Mouse (Mus musculus): ENCODE data around the gene Tbx1. TPM values are rescaled to one million over a fixed set of nuclear protein-coding genes. Genes with fewer than 3 reads are reported as not detected.

Gene Tbx1
- polyA plus RNA-seq, 1 experiment from 2014 or later: not detected

- ATAC-seq (no peak), DNase-seq (no peak)
- H3K4me1 ChIP-seq (ENCODE audit: insufficient read depth): peaks cover 19% of the 10 kb centered on the region
- H3K27me3 ChIP-seq (ENCODE audit: insufficient read depth, low read length): peaks cover 94% of the 10 kb centered on the region
- WGBS (ENCODE audit: insufficient replicate concordance): 40% methylated on average over 10 of the region's 10 CpGs
- H3K4me3 ChIP-seq (ENCODE audit: low read depth, low read length): no peak overlapping the region
- no peaks in the 10 kb centered on the region for H3K9me3 ChIP-seq (ENCODE audit: low read length)
- H3K36me3 ChIP-seq (replicated peaks; ENCODE audit: insufficient read depth, low read length): no peaks in the 10 kb centered on the region
- no peak overlapping the region for H3K27ac ChIP-seq (ENCODE audit: low read depth)
- no peak for TF ChIP-seq CTCF (IDR thresholded peaks at IDR 0.05; ENCODE audit: low read depth)
- TF ChIP-seq EP300 (IDR thresholded peaks at IDR 0.05; ENCODE audit: low read depth): no peak
- H3K4me2 ChIP-seq (ENCODE audit: low read depth, low read length): no peak overlapping the region
- H3K9ac ChIP-seq (replicated peaks): no peak overlapping the region
These were observed 6.7 kb downstream of the Tbx1 start for GRCm38 (mm10) chr16:18583673-18584357.

GRCm38 (mm10) chr16:18583169-18583568 is 7.3 kb downstream of the Tbx1 start:
- Histone ChIP-seq H3K27me3 (ENCODE audit: insufficient read depth, low read length) (peaks cover 93% of the 10 kb centered on the region), H3K9ac (replicated peaks) (no peak overlapping the region), H3K4me3 (ENCODE audit: low read depth, low read length) (no peak overlapping the region), H3K27ac (ENCODE audit: low read depth) (no peak overlapping the region), H3K36me3 (replicated peaks; ENCODE audit: insufficient read depth, low read length) (no peaks in the 10 kb centered on the region), H3K4me1 (ENCODE audit: insufficient read depth) (peaks cover 19% of the 10 kb centered on the region), H3K9me3 (ENCODE audit: low read length) (no peaks in the 10 kb centered on the region), H3K4me2 (ENCODE audit: low read depth, low read length) (no peak overlapping the region)
- no peak for ATAC-seq
- TF ChIP-seq EP300 (IDR thresholded peaks at IDR 0.05; ENCODE audit: low read depth): no peak
- TF ChIP-seq CTCF (IDR thresholded peaks at IDR 0.05; ENCODE audit: low read depth): no peak
- 28% methylated on average over 10 of the region's 10 CpGs for WGBS (ENCODE audit: insufficient replicate concordance)
- no peak for DNase-seq

- Histone ChIP-seq H3K36me3 (replicated peaks; ENCODE audit: insufficient read depth, low read length) (no peaks in the 10 kb centered on the region), H3K9ac (replicated peaks) (no peak overlapping the region), H3K9me3 (ENCODE audit: low read length) (no peaks in the 10 kb centered on the region), H3K4me3 (ENCODE audit: low read depth, low read length) (peak overlapping the region; percentile 37), H3K27ac (ENCODE audit: low read depth) (no peak overlapping the region), H3K4me2 (ENCODE audit: low read depth, low read length) (peak overlapping the region; percentile 65), H3K27me3 (ENCODE audit: insufficient read depth, low read length) (peaks cover 89% of the 10 kb centered on the region), H3K4me1 (ENCODE audit: insufficient read depth) (peaks cover 19% of the 10 kb centered on the region)
- no peak for TF ChIP-seq EP300 (IDR thresholded peaks at IDR 0.05; ENCODE audit: low read depth)
- no peak for TF ChIP-seq CTCF (IDR thresholded peaks at IDR 0.05; ENCODE audit: low read depth)
- no peak for ATAC-seq
- 2% methylated on average over 61 of the region's 67 CpGs for WGBS (ENCODE audit: insufficient replicate concordance)
- DNase-seq: no peak
These were observed 7.9 kb downstream of the Tbx1 start for GRCm38 (mm10) chr16:18582426-18583148.

GRCm38 (mm10) chr16:18581623-18582205 is 8.8 kb downstream of the Tbx1 start:
- no peaks in the 10 kb centered on the region for H3K9me3 ChIP-seq (ENCODE audit: low read length)
- H3K4me1 ChIP-seq (ENCODE audit: insufficient read depth): peaks cover 19% of the 10 kb centered on the region
- no peak for ATAC-seq
- under 1% methylated on average over 48 of the region's 66 CpGs for WGBS (ENCODE audit: insufficient replicate concordance)
- no peak overlapping the region for H3K9ac ChIP-seq (replicated peaks)
- no peak overlapping the region for H3K27ac ChIP-seq (ENCODE audit: low read depth)
- H3K36me3 ChIP-seq (replicated peaks; ENCODE audit: insufficient read depth, low read length): no peaks in the 10 kb centered on the region
- H3K27me3 ChIP-seq (ENCODE audit: insufficient read depth, low read length): peaks cover 85% of the 10 kb centered on the region
- H3K4me2 ChIP-seq (ENCODE audit: low read depth, low read length): peak overlapping the region; percentile 65
- DNase-seq: no peak
- H3K4me3 ChIP-seq (ENCODE audit: low read depth, low read length): peak overlapping the region; percentile 37
- TF ChIP-seq EP300 (IDR thresholded peaks at IDR 0.05; ENCODE audit: low read depth) (no peak), CTCF (IDR thresholded peaks at IDR 0.05; ENCODE audit: low read depth) (no peak)

- peak overlapping the region; percentile 65 for H3K4me2 ChIP-seq (ENCODE audit: low read depth, low read length)
- WGBS (ENCODE audit: insufficient replicate concordance): 8% methylated on average over 20 of the region's 21 CpGs
- no peak for TF ChIP-seq CTCF (IDR thresholded peaks at IDR 0.05; ENCODE audit: low read depth)
- no peak for TF ChIP-seq EP300 (IDR thresholded peaks at IDR 0.05; ENCODE audit: low read depth)
- H3K27ac ChIP-seq (ENCODE audit: low read depth): no peak overlapping the region
- H3K9ac ChIP-seq (replicated peaks): no peak overlapping the region
- peak; percentile 54 for ATAC-seq
- peaks cover 14% of the 10 kb centered on the region for H3K4me1 ChIP-seq (ENCODE audit: insufficient read depth)
- H3K4me3 ChIP-seq (ENCODE audit: low read depth, low read length): peak overlapping the region; percentile 37
- H3K9me3 ChIP-seq (ENCODE audit: low read length): no peaks in the 10 kb centered on the region
- no peak for DNase-seq
- peaks cover 80% of the 10 kb centered on the region for H3K27me3 ChIP-seq (ENCODE audit: insufficient read depth, low read length)
- H3K36me3 ChIP-seq (replicated peaks; ENCODE audit: insufficient read depth, low read length): no peaks in the 10 kb centered on the region
These were observed 9.3 kb downstream of the Tbx1 start for GRCm38 (mm10) chr16:18581050-18581622.

- ATAC-seq: no peak
- no peak for DNase-seq
- TF ChIP-seq CTCF (IDR thresholded peaks at IDR 0.05; ENCODE audit: low read depth) (no peak), EP300 (IDR thresholded peaks at IDR 0.05; ENCODE audit: low read depth) (no peak)
- no peak overlapping the region for H3K9ac ChIP-seq (replicated peaks)
- no peak overlapping the region for H3K27ac ChIP-seq (ENCODE audit: low read depth)
- no peaks in the 10 kb centered on the region for H3K36me3 ChIP-seq (replicated peaks; ENCODE audit: insufficient read depth, low read length)
- H3K4me1 ChIP-seq (ENCODE audit: insufficient read depth): peaks cover 14% of the 10 kb centered on the region
- WGBS (ENCODE audit: insufficient replicate concordance): 30% methylated on average over 2 of the region's 2 CpGs
- H3K9me3 ChIP-seq (ENCODE audit: low read length): no peaks in the 10 kb centered on the region
- H3K27me3 ChIP-seq (ENCODE audit: insufficient read depth, low read length): peaks cover 72% of the 10 kb centered on the region
- H3K4me2 ChIP-seq (ENCODE audit: low read depth, low read length): no peak overlapping the region
- no peak overlapping the region for H3K4me3 ChIP-seq (ENCODE audit: low read depth, low read length)
These were observed 10.1 kb downstream of the Tbx1 start for GRCm38 (mm10) chr16:18580389-18580788.

All from liver, postnatal 0 days (tissue).